Mouse (Mus musculus) stomach, embryonic 15.5 days (tissue): Measurements from ENCODE around the gene Cdh12. TPM values are rescaled to one million over a fixed set of nuclear protein-coding genes. Genes with fewer than 3 reads are reported as not detected.
"Not testable (repeated sequence)": the region's sequence is repeated elsewhere in the genome, so short reads cannot be mapped to it uniquely, and the experiment has no call there.

ENCODE experiments used
- ATAC-seq: fragments of 200-750 bp; cut with Nextera tagmentation; 2 replicates; pipeline ENCODE4 v1.8.0; 2017; ENCODE audit warnings: low read depth, moderate number of reproducible peaks, moderate TSS enrichment; ENCODE audit not compliant: insufficient read depth, low FRiP score
- H3K27ac ChIP-seq: fragments of 300-500 bp; sonication (generic); 2 replicates; pipeline ENCODE4 v1.5.1; 2015; ENCODE audit warnings: mild to moderate bottlenecking, inconsistent platforms
- H3K27me3 ChIP-seq: fragments of 300-500 bp; sonication (generic); replicated peaks from 2 replicates; pipeline ENCODE4 v1.6.1; 2015; ENCODE audit warnings: inconsistent platforms
- H3K36me3 ChIP-seq: fragments of 300-500 bp; sonication (generic); 2 replicates; pipeline ENCODE4 v1.6.1; 2015; ENCODE audit warnings: inconsistent platforms
- H3K4me1 ChIP-seq: fragments of 300-500 bp; sonication (generic); 2 replicates; pipeline ENCODE4 v1.6.1; 2015; ENCODE audit warnings: inconsistent platforms
- H3K4me2 ChIP-seq: fragments of 300-500 bp; sonication (generic); 2 replicates; pipeline ENCODE4 v1.6.1; 2015; ENCODE audit warnings: mild to moderate bottlenecking, inconsistent platforms
- H3K4me3 ChIP-seq: fragments of 300-500 bp; sonication (generic); replicated peaks from 2 replicates; pipeline ENCODE4 v1.5.1; 2015; ENCODE audit warnings: inconsistent platforms
- H3K9ac ChIP-seq: fragments of 300-500 bp; sonication (generic); 2 replicates; pipeline ENCODE4 v1.6.1; 2015; ENCODE audit warnings: inconsistent platforms
- H3K9me3 ChIP-seq: fragments of 300-500 bp; sonication (generic); 2 replicates; pipeline ENCODE4 v1.6.1; 2016; ENCODE audit warnings: inconsistent platforms
- WGBS: fragments of 180-500 bp; shearing (Covaris S2); methylation state at CpG from one replicate; pipeline ENCODE4 v1.1.7; 2015; 5-methylcytosine and 5-hydroxymethylcytosine counted together
- polyA plus RNA-seq: library from polyadenylated mRNA; unstranded; fragments of >200 nt; fragmentation: Nextera tagmentation; extraction: Ambion mirVana; gene quantifications from 2 replicates; pipeline ENCODE4 v1.2.1, GENCODE M21; 2015

Cdh12 gene
- polyA plus RNA-seq, 1 experiment from 2014 or later = 0.50 TPM

- Histone ChIP-seq H3K4me3 (peak overlapping the region; percentile 32), H3K4me1 (no peaks in the 10 kb centered on the region), H3K27ac (no peak overlapping the region), H3K27me3 (no peaks in the 10 kb centered on the region), H3K36me3 (no peaks in the 10 kb centered on the region), H3K4me2 (peak overlapping the region; percentile 55), H3K9ac (no peak overlapping the region), H3K9me3 (no peaks in the 10 kb centered on the region)
- 19% methylated on average over 23 of the region's 23 CpGs for WGBS
- ATAC-seq = no peak
Observed at GRCm38 (mm10) chr15:21110874-21111603, 662.0 kb downstream of the Cdh12 start.

GRCm38 (mm10) chr15:21114775-21115174, 665.7 kb downstream of the Cdh12 start:
- not testable (repeated sequence) for H3K27ac ChIP-seq, H3K36me3 ChIP-seq, H3K9ac ChIP-seq, H3K9me3 ChIP-seq, H3K4me1 ChIP-seq, H3K4me3 ChIP-seq, H3K27me3 ChIP-seq, H3K4me2 ChIP-seq, ATAC-seq
- WGBS = 78% methylated on average over 2 of the region's 2 CpGs

GRCm38 (mm10) chr15:21130660-21131059, 681.6 kb downstream of the Cdh12 start:
- Histone ChIP-seq H3K27ac (no peak overlapping the region), H3K27me3 (no peaks in the 10 kb centered on the region), H3K4me1 (no peaks in the 10 kb centered on the region), H3K9ac (no peak overlapping the region), H3K9me3 (no peaks in the 10 kb centered on the region), H3K4me3 (no peak overlapping the region), H3K36me3 (no peaks in the 10 kb centered on the region), H3K4me2 (no peak overlapping the region)
- ATAC-seq = no peak

- ATAC-seq = no peak
- Histone ChIP-seq H3K4me2 (no peak overlapping the region), H3K4me1 (no peaks in the 10 kb centered on the region), H3K27me3 (no peaks in the 10 kb centered on the region), H3K27ac (no peak overlapping the region), H3K4me3 (no peak overlapping the region), H3K36me3 (no peaks in the 10 kb centered on the region), H3K9me3 (no peaks in the 10 kb centered on the region), H3K9ac (no peak overlapping the region)
Observed at GRCm38 (mm10) chr15:21132999-21133398, 683.9 kb downstream of the Cdh12 start.

- 80% methylated on average over 4 of the region's 4 CpGs for WGBS
Observed at GRCm38 (mm10) chr15:21146896-21147295, 697.8 kb downstream of the Cdh12 start.

GRCm38 (mm10) chr15:21153602-21154001, 704.5 kb downstream of the Cdh12 start:
- no peaks in the 10 kb centered on the region for H3K4me1 ChIP-seq
- H3K4me2 ChIP-seq = no peak overlapping the region
- H3K27me3 ChIP-seq = no peaks in the 10 kb centered on the region
- no peak overlapping the region for H3K9ac ChIP-seq
- WGBS = 90% methylated on average over 3 of the region's 3 CpGs
- no peaks in the 10 kb centered on the region for H3K9me3 ChIP-seq
- H3K27ac ChIP-seq = no peak overlapping the region
- H3K4me3 ChIP-seq = no peak overlapping the region
- no peak for ATAC-seq
- no peaks in the 10 kb centered on the region for H3K36me3 ChIP-seq

More at GRCm38 (mm10) chr15:21146896-21147295, 697.8 kb downstream of the Cdh12 start:
- no peak for ATAC-seq
- Histone ChIP-seq H3K9ac (no peak overlapping the region), H3K9me3 (no peaks in the 10 kb centered on the region), H3K4me1 (no peaks in the 10 kb centered on the region), H3K27me3 (no peaks in the 10 kb centered on the region), H3K27ac (no peak overlapping the region), H3K36me3 (no peaks in the 10 kb centered on the region), H3K4me2 (no peak overlapping the region), H3K4me3 (no peak overlapping the region)

GRCm38 (mm10) chr15:21179727-21180126, 730.7 kb downstream of the Cdh12 start:
- 53% methylated on average over 5 of the region's 5 CpGs for WGBS
- H3K4me2 ChIP-seq = no peak overlapping the region
- H3K4me3 ChIP-seq = no peak overlapping the region
- H3K27ac ChIP-seq = no peak overlapping the region
- H3K9ac ChIP-seq = no peak overlapping the region
- H3K36me3 ChIP-seq = no peaks in the 10 kb centered on the region
- H3K27me3 ChIP-seq = no peaks in the 10 kb centered on the region
- no peaks in the 10 kb centered on the region for H3K4me1 ChIP-seq
- no peaks in the 10 kb centered on the region for H3K9me3 ChIP-seq
- ATAC-seq = no peak

- Histone ChIP-seq H3K4me1 (no peaks in the 10 kb centered on the region), H3K27me3 (no peaks in the 10 kb centered on the region), H3K9me3 (no peaks in the 10 kb centered on the region), H3K4me2 (no peak overlapping the region), H3K36me3 (no peaks in the 10 kb centered on the region), H3K4me3 (no peak overlapping the region), H3K9ac (no peak overlapping the region), H3K27ac (no peak overlapping the region)
- whole genome bisulfite sequencing = 73% methylated on average over 4 of the region's 4 CpGs
- ATAC-seq = no peak
Observed at GRCm38 (mm10) chr15:21180191-21180590, 731.1 kb downstream of the Cdh12 start.

GRCm38 (mm10) chr15:21185799-21186198, 736.7 kb downstream of the Cdh12 start:
- H3K27me3 ChIP-seq = no peaks in the 10 kb centered on the region
- 63% methylated on average over 1 of the region's 1 CpGs for WGBS
- no peak overlapping the region for H3K4me2 ChIP-seq
- no peaks in the 10 kb centered on the region for H3K9me3 ChIP-seq
- ATAC-seq = no peak
- H3K4me1 ChIP-seq = no peaks in the 10 kb centered on the region
- H3K4me3 ChIP-seq = no peak overlapping the region
- no peaks in the 10 kb centered on the region for H3K36me3 ChIP-seq
- no peak overlapping the region for H3K9ac ChIP-seq
- no peak overlapping the region for H3K27ac ChIP-seq

GRCm38 (mm10) chr15:21210089-21210488, 761.0 kb downstream of the Cdh12 start:
- H3K4me2 ChIP-seq, H3K9ac ChIP-seq, ATAC-seq, H3K27ac ChIP-seq, H3K4me3 ChIP-seq, H3K9me3 ChIP-seq, H3K36me3 ChIP-seq, H3K4me1 ChIP-seq, H3K27me3 ChIP-seq: not testable (repeated sequence)
- 79% methylated on average over 2 of the region's 2 CpGs for WGBS

- H3K9me3 ChIP-seq = no peaks in the 10 kb centered on the region
- H3K4me1 ChIP-seq = no peaks in the 10 kb centered on the region
- 93% methylated on average over 5 of the region's 5 CpGs for WGBS
- no peaks in the 10 kb centered on the region for H3K36me3 ChIP-seq
- H3K4me2 ChIP-seq = no peak overlapping the region
- no peak overlapping the region for H3K27ac ChIP-seq
- H3K9ac ChIP-seq = no peak overlapping the region
- ATAC-seq = no peak
- no peaks in the 10 kb centered on the region for H3K27me3 ChIP-seq
- no peak overlapping the region for H3K4me3 ChIP-seq
Observed at GRCm38 (mm10) chr15:21223006-21223405, 773.9 kb downstream of the Cdh12 start.

GRCm38 (mm10) chr15:21261318-21261717, 812.3 kb downstream of the Cdh12 start:
- no peaks in the 10 kb centered on the region for H3K36me3 ChIP-seq
- no peak overlapping the region for H3K27ac ChIP-seq
- no peak overlapping the region for H3K4me2 ChIP-seq
- 83% methylated on average over 2 of the region's 2 CpGs for WGBS
- no peak overlapping the region for H3K9ac ChIP-seq
- no peaks in the 10 kb centered on the region for H3K27me3 ChIP-seq
- ATAC-seq = no peak
- no peak overlapping the region for H3K4me3 ChIP-seq
- no peaks in the 10 kb centered on the region for H3K9me3 ChIP-seq
- H3K4me1 ChIP-seq = no peaks in the 10 kb centered on the region

- Histone ChIP-seq H3K4me3 (no peak overlapping the region), H3K36me3 (no peaks in the 10 kb centered on the region), H3K27ac (no peak overlapping the region), H3K9me3 (no peaks in the 10 kb centered on the region), H3K27me3 (no peaks in the 10 kb centered on the region), H3K4me1 (no peaks in the 10 kb centered on the region), H3K4me2 (no peak overlapping the region), H3K9ac (no peak overlapping the region)
- WGBS = 82% methylated on average over 1 of the region's 1 CpGs
- no peak for ATAC-seq
Observed at GRCm38 (mm10) chr15:21269856-21270255, 820.8 kb downstream of the Cdh12 start.
